Mouse (Mus musculus): Measurements from ENCODE around the gene Cers2.

The Cers2 gene

GRCm38 (mm10) chr3:95289419-95289818 lies 25.2 kb upstream of the Cers2 start:
- no peak for DNase-seq (ENCODE audit: low spot score)

- DNase-seq (ENCODE audit: low spot score), result no peak
These were observed 24.4 kb upstream of the Cers2 start for GRCm38 (mm10) chr3:95290156-95290555.

GRCm38 (mm10) chr3:95291041-95291440 lies 23.6 kb upstream of the Cers2 start:
- DNase-seq (ENCODE audit: low spot score), result no peak

GRCm38 (mm10) chr3:95292899-95293298 lies 21.7 kb upstream of the Cers2 start:
- no peak for DNase-seq (ENCODE audit: low spot score)

GRCm38 (mm10) chr3:95293537-95293936 lies 21.1 kb upstream of the Cers2 start:
- DNase-seq (ENCODE audit: low spot score), result no peak

GRCm38 (mm10) chr3:95294316-95294715 lies 20.3 kb upstream of the Cers2 start:
- no peak for DNase-seq (ENCODE audit: low spot score)

GRCm38 (mm10) chr3:95294718-95295117 lies 19.9 kb upstream of the Cers2 start:
- no peak for DNase-seq (ENCODE audit: low spot score)

GRCm38 (mm10) chr3:95295321-95296102 lies 19.1 kb upstream of the Cers2 start:
- DNase-seq (ENCODE audit: low spot score), result no peak

- peak; percentile 79 for DNase-seq (ENCODE audit: low spot score)
These were observed 18.5 kb upstream of the Cers2 start for GRCm38 (mm10) chr3:95296103-95296469.

GRCm38 (mm10) chr3:95298018-95298417 lies 16.6 kb upstream of the Cers2 start:
- DNase-seq (ENCODE audit: low spot score), result no peak

- DNase-seq (ENCODE audit: low spot score), result no peak
These were observed 13.3 kb upstream of the Cers2 start for GRCm38 (mm10) chr3:95301204-95301796.

- DNase-seq (ENCODE audit: low spot score), result no peak
These were observed 8.3 kb upstream of the Cers2 start for GRCm38 (mm10) chr3:95306244-95306643.

GRCm38 (mm10) chr3:95307100-95307499 lies 7.5 kb upstream of the Cers2 start, which contains the start of gene Anxa9:
TSS of gene Anxa9 (minus strand) at chr3:95307176.
- no peak for DNase-seq (ENCODE audit: low spot score)

- DNase-seq (ENCODE audit: low spot score), result no peak
These were observed 4.1 kb upstream of the Cers2 start for GRCm38 (mm10) chr3:95310496-95310895.

GRCm38 (mm10) chr3:95310968-95311882 lies 3.4 kb upstream of the Cers2 start:
- peak; percentile 84 for DNase-seq (ENCODE audit: low spot score)

GRCm38 (mm10) chr3:95312623-95313022 lies 2.0 kb upstream of the Cers2 start:
- no peak for DNase-seq (ENCODE audit: low spot score)

- DNase-seq (ENCODE audit: low spot score), result no peak
These were observed 1.1 kb upstream of the Cers2 start for GRCm38 (mm10) chr3:95313476-95313875.

GRCm38 (mm10) chr3:95314075-95314474 lies 516 bp upstream of the Cers2 start:
- DNase-seq (ENCODE audit: low spot score), result no peak

- peak; percentile 87 for DNase-seq (ENCODE audit: low spot score)
These were observed 678 bp downstream of the Cers2 start for GRCm38 (mm10) chr3:95315094-95315843.

- DNase-seq (ENCODE audit: low spot score), result no peak
These were observed 1.4 kb downstream of the Cers2 start for GRCm38 (mm10) chr3:95315844-95316550.

- DNase-seq (ENCODE audit: low spot score), result peak; percentile 78
These were observed 3.0 kb downstream of the Cers2 start for GRCm38 (mm10) chr3:95317414-95318080.
